ENCODE assay signal across 17 mouse cellular contexts in the genomic region with DNA sequence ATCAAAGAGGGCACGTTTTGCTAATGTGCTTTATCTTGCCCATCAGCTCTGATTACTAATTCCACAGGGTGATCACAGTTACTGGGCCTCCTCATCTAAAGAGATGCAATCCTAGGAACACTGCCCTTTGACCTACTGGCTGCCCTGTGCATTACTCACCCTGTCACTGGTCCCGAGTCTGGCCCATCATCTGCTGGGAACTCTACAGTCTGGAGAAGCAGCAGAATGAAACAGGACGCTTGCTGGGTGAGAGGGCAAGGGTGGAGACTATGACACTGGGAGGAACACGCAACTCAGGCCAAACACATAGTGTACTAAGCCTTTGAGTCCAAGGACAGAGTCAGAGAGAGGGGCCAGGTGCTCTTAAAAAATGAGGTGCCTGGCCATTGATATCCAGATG.
DNase-seq lines count a peak whose midpoint lies in the region; ATAC-seq and TF ChIP-seq lines count a peak whose summit lies in the region.
"Had no signal": no experiment of that assay in that cellular context is flagged by ENCODE, and none has a peak within 500 bp of the region (broad histone marks: within the 10 kb centered on the region; RNA-seq: fewer than 3 reads in every experiment).

No protein-coding gene starts in this region.

- WGBS in hindbrain, embryonic 11.5 days, result 16% methylated on average over 4 of the region's 4 CpGs
- WGBS in hindbrain, postnatal 0 days, result 34% methylated on average over 4 of the region's 4 CpGs

- H3K9ac ChIP-seq in hindbrain, embryonic 11.5 days (ENCODE audit: low read depth, low read length), result no peak overlapping the region
- no peak overlapping the region for H3K9ac ChIP-seq in hindbrain, postnatal 0 days (replicated peaks; ENCODE audit: low read length)
- H3K9ac ChIP-seq: forebrain, postnatal 0 days; limb, embryonic 13.5 days; liver, postnatal 0 days had no signal

- no peak for ATAC-seq in hindbrain, embryonic 11.5 days (ENCODE audit: low FRiP score)
- no peak for ATAC-seq in hindbrain, postnatal 0 days
- ATAC-seq: forebrain, postnatal 0 days; inflammation-experienced regulatory T-cells, adult 6 months; liver, postnatal 0 days had no signal

- H3K4me3 ChIP-seq in hindbrain, embryonic 11.5 days (ENCODE audit: low read depth, low read length), result no peak overlapping the region
- H3K4me3 ChIP-seq in hindbrain, postnatal 0 days (ENCODE audit: low read length), result no peak overlapping the region
- H3K4me3 ChIP-seq: erythroblast, embryonic 14.5 days; left cerebral cortex, adult 2 months; limb, embryonic 13.5 days had no signal

- no peak overlapping the region for H3K4me2 ChIP-seq in hindbrain, embryonic 11.5 days (replicated peaks; ENCODE audit: low read depth, low read length)
- no peak overlapping the region for H3K4me2 ChIP-seq in hindbrain, postnatal 0 days (ENCODE audit: low read depth, low read length)
- H3K4me2 ChIP-seq: limb, embryonic 13.5 days; midbrain, embryonic 11.5 days had no signal

- peak; percentile 13 for DNase-seq in adrenal gland, postnatal 14 days
- no peak for DNase-seq in adrenal gland, adult 18-20 months (ENCODE audit: low spot score in 2 of 2)
- DNase-seq in hindbrain, embryonic 11.5 days (ENCODE audit: low spot score), result peak; percentile 25
- DNase-seq in hindbrain, postnatal 0 days (ENCODE audit: low spot score), result no peak
- DNase-seq in embryo, embryonic 10.5 days (ENCODE audit: low spot score), result peak; percentile 62
- peak; percentile 47 for DNase-seq in lung, postnatal 25 days (ENCODE audit: low spot score)
- DNase-seq in layer of hippocampus, postnatal 14 days (ENCODE audit: low spot score in 2 of 2), result no peak
- DNase-seq in kidney, adult 11 months, result no peak
- DNase-seq: cerebellum, adult 2 months; forebrain, postnatal 0 days; gastrocnemius, postnatal 36 days; liver, postnatal 0 days had no signal

- no peak for TF ChIP-seq CTCF in hindbrain, postnatal 0 days (IDR thresholded peaks at IDR 0.05; ENCODE audit: low read depth)

- H3K27me3 ChIP-seq in hindbrain, embryonic 11.5 days (ENCODE audit: control insufficient read depth, insufficient read depth, low read length), result no peaks in the 10 kb centered on the region
- no peaks in the 10 kb centered on the region for H3K27me3 ChIP-seq in hindbrain, postnatal 0 days (ENCODE audit: insufficient read depth, low read length)
- H3K27me3 ChIP-seq: limb, embryonic 13.5 days had no signal

- H3K4me1 ChIP-seq in hindbrain, embryonic 11.5 days (replicated peaks; ENCODE audit: control insufficient read depth, insufficient read depth, low read length), result peaks cover 2% of the 10 kb centered on the region; the same call in 1 of the 2 replicates
- no peaks in the 10 kb centered on the region for H3K4me1 ChIP-seq in hindbrain, postnatal 0 days (ENCODE audit: insufficient read depth, low read length)
- H3K4me1 ChIP-seq: limb, embryonic 13.5 days had no signal

- H3K36me3 ChIP-seq in hindbrain, embryonic 11.5 days (ENCODE audit: control insufficient read depth, insufficient read depth, low read length), result no peaks in the 10 kb centered on the region
- H3K36me3 ChIP-seq in hindbrain, postnatal 0 days (ENCODE audit: insufficient read depth, low read length), result no peaks in the 10 kb centered on the region
- H3K36me3 ChIP-seq: limb, embryonic 13.5 days had no signal

- no peaks in the 10 kb centered on the region for H3K9me3 ChIP-seq in hindbrain, embryonic 11.5 days (ENCODE audit: control insufficient read depth, low read length)
- no peaks in the 10 kb centered on the region for H3K9me3 ChIP-seq in hindbrain, postnatal 0 days (ENCODE audit: low read length)
- H3K9me3 ChIP-seq: limb, embryonic 13.5 days had no signal

- H3K27ac ChIP-seq in hindbrain, embryonic 11.5 days (ENCODE audit: low read depth, low read length), result no peak overlapping the region
- H3K27ac ChIP-seq in hindbrain, postnatal 0 days, result no peak overlapping the region
- H3K27ac ChIP-seq: left cerebral cortex, adult 2 months; limb, embryonic 13.5 days had no signal

Comparison
In these comparisons a context has a peak if more than half of its experiments do, and no peak if none do; other contexts are left out.
1. DNase-seq: peak in adrenal gland, postnatal 14 days (single experiment), hindbrain, embryonic 11.5 days (single experiment), embryo, embryonic 10.5 days (single experiment) and lung, postnatal 25 days (single experiment); none in adrenal gland, adult 18-20 months (0 of 2), hindbrain, postnatal 0 days (single experiment), layer of hippocampus, postnatal 14 days (0 of 2) and kidney, adult 11 months (single experiment).